Mouse (Mus musculus) liver, postnatal 0 days (tissue): ENCODE results near the gene Stat1.

Experiments used
- CTCF ChIP-seq: sonication (generic); IDR thresholded peaks from 2 replicates; pipeline ENCODE4 v1.5.1; 2016; ENCODE audit warnings: antibody characterized with exemption, low read depth
- EP300 ChIP-seq: IDR thresholded peaks from 2 replicates; pipeline ENCODE4 v1.6.1; 2016; ENCODE audit warnings: antibody characterized with exemption, low read depth, mild to moderate bottlenecking

- TF ChIP-seq CTCF (no peak), EP300 (no peak)
Measured at GRCm38 (mm10) chr1:52117777-52118176, 1.5 kb upstream of the Stat1 start.
